Mouse (Mus musculus): ENCODE data around the gene Ttf1.

DNA sequence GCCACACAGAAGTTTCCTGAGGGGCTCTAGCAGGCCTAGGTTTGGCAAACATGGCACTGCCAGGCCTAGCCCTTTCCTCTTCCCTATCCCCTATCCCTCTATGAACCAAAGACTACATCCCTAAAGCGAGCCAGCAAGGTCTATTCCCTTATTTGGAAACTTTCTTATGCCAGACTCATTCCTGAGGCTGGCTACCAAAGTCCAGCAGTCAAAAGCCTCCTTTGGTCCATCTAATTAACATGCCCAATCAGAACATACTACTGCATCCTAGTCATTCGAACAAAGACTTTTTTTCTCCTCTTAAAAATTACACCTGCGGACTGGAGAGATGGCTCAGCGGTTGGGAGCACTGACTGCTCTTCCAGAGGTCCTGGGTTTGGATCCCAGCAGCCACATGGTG is 28.1 kb upstream of the Ttf1 start:
- TF ChIP-seq CTCF (IDR thresholded peaks at IDR 0.05; ENCODE audit: low read depth, low read length) (no peak), POLR2A (IDR thresholded peaks at IDR 0.05; ENCODE audit: extremely low read depth, insufficient read depth, low read length) (no peak)
